Mouse (Mus musculus): ENCODE measurements around the gene Lsm2.

DNA sequence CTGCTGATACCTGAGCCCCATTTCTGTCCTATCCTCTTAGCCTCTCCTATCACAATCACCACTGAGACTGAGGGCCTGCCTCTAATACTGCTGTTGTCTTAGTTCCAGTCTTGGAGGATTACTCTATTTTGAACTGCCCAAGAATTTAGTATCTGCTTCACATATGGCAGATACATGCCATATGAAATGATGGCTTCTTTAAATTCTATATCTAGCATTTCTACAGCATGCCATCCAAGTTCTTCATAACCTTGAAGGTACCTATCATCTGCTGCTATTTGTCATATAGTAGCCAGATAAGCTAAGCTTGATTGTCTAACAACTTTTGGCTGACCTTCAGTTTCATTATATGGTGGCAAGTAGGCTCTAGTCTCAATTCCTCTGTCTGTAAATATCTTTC, 13.1 kb downstream of the Lsm2 start:
- TF ChIP-seq CTCF (IDR thresholded peaks at IDR 0.05; ENCODE audit: control insufficient read depth, insufficient read depth, insufficient replicate concordance, low read depth, low read length) (no peak), POLR2A (IDR thresholded peaks at IDR 0.05; ENCODE audit: control insufficient read depth, low read depth, low read length) (no peak)

Data from testis, adult 2 months (tissue).